Mouse (Mus musculus) neural tube, postnatal 0 days (tissue): ENCODE data around the gene Gm11214. TPM values are rescaled to one million over a fixed set of nuclear protein-coding genes. Genes with fewer than 3 reads are reported as not detected.

Experiments used
- polyA plus RNA-seq: library from polyadenylated mRNA; unstranded; fragments of >200 nt; fragmentation: Nextera tagmentation; extraction: Ambion mirVana; gene quantifications from 2 replicates; pipeline ENCODE4 v1.2.1, GENCODE M21; 2015

Gene Gm11214
- polyA plus RNA-seq, result not detected in 2 replicates

GRCm38 (mm10) chr4:63663279-63663678 is at the start of gene Gm11214:
TSS of gene Gm11214 (minus strand) at chr4:63663379.

GRCm38 (mm10) chr4:63622378-63622835 is 40.8 kb downstream of the Gm11214 start, which contains the start of gene Tex48:
TSS of gene Tex48 (minus strand) at chr4:63622428.

Other genes starting within 250 kb of the Gm11214 start
- gene Whrn, start 167.4 kb downstream of the Gm11214 start, polyA plus RNA-seq, result 5.4 and 5.5 TPM in 2 replicates
- gene Atp6v1g1, start 118.6 kb downstream of the Gm11214 start, polyA plus RNA-seq, result 328 and 334 TPM in 2 replicates
- gene Tmem268, start 104.6 kb downstream of the Gm11214 start, polyA plus RNA-seq, result 3.9 and 4.1 TPM in 2 replicates
- not detected in 2 replicates for gene Gm11213, start 58.1 kb downstream of the Gm11214 start, polyA plus RNA-seq
- not detected in 2 replicates for gene Tex48, start 41.0 kb downstream of the Gm11214 start, polyA plus RNA-seq
- 0.08 TPM in 1 of 2 replicates, not detected in the other for gene Tnfsf15, start 81.7 kb upstream of the Gm11214 start, polyA plus RNA-seq
- not detected in 2 replicates for gene Tnfsf8, start 198.0 kb upstream of the Gm11214 start, polyA plus RNA-seq